Mouse (Mus musculus): Measurements from ENCODE around the gene Vegfd. TPM values are rescaled to one million over a fixed set of nuclear protein-coding genes. Genes with fewer than 3 reads are reported as not detected.

Gene Vegfd
- polyA plus RNA-seq, 1 experiment from 2014 or later, result 1.2 TPM

GRCm38 (mm10) chrX:164348937-164349336 is 24.2 kb upstream of the Vegfd start:
- 75% methylated on average over 3 of the region's 3 CpGs for WGBS
- ATAC-seq, result no peak

GRCm38 (mm10) chrX:164365153-164365865 is 7.9 kb upstream of the Vegfd start:
- ATAC-seq, result no peak
- Histone ChIP-seq H3K9ac (ENCODE audit: low read depth, low read length) (no peak overlapping the region), H3K4me3 (ENCODE audit: low read depth, low read length) (no peak overlapping the region), H3K4me1 (replicated peaks; ENCODE audit: control insufficient read depth, insufficient read depth, low read length) (no peaks in the 10 kb centered on the region), H3K27ac (ENCODE audit: low read depth, low read length) (no peak overlapping the region), H3K4me2 (replicated peaks; ENCODE audit: low read depth) (no peak overlapping the region), H3K27me3 (replicated peaks; ENCODE audit: control insufficient read depth, insufficient read depth, low read length) (no peaks in the 10 kb centered on the region), H3K36me3 (ENCODE audit: control insufficient read depth, insufficient read depth) (no peaks in the 10 kb centered on the region), H3K9me3 (ENCODE audit: control insufficient read depth) (no peaks in the 10 kb centered on the region)
- 81% methylated on average over 4 of the region's 4 CpGs for WGBS
- no peak for TF ChIP-seq CTCF (IDR thresholded peaks at IDR 0.05; ENCODE audit: low read depth)

More at GRCm38 (mm10) chrX:164348937-164349336, 24.2 kb upstream of the Vegfd start:
- Histone ChIP-seq H3K27me3 (replicated peaks; ENCODE audit: control insufficient read depth, insufficient read depth, low read length) (no peaks in the 10 kb centered on the region), H3K4me1 (replicated peaks; ENCODE audit: control insufficient read depth, insufficient read depth, low read length) (no peaks in the 10 kb centered on the region), H3K9me3 (ENCODE audit: control insufficient read depth) (no peaks in the 10 kb centered on the region), H3K27ac (ENCODE audit: low read depth, low read length) (no peak overlapping the region), H3K4me2 (replicated peaks; ENCODE audit: low read depth) (no peak overlapping the region), H3K9ac (ENCODE audit: low read depth, low read length) (no peak overlapping the region), H3K36me3 (ENCODE audit: control insufficient read depth, insufficient read depth) (no peaks in the 10 kb centered on the region), H3K4me3 (ENCODE audit: low read depth, low read length) (no peak overlapping the region)
- no peak for TF ChIP-seq CTCF (IDR thresholded peaks at IDR 0.05; ENCODE audit: low read depth)

GRCm38 (mm10) chrX:164370576-164370975 is 2.6 kb upstream of the Vegfd start:
- no peak overlapping the region for H3K4me2 ChIP-seq (replicated peaks; ENCODE audit: low read depth)
- no peaks in the 10 kb centered on the region for H3K9me3 ChIP-seq (ENCODE audit: control insufficient read depth)
- no peak overlapping the region for H3K4me3 ChIP-seq (ENCODE audit: low read depth, low read length)
- no peak for TF ChIP-seq CTCF (IDR thresholded peaks at IDR 0.05; ENCODE audit: low read depth)
- no peak overlapping the region for H3K27ac ChIP-seq (ENCODE audit: low read depth, low read length)
- no peaks in the 10 kb centered on the region for H3K36me3 ChIP-seq (ENCODE audit: control insufficient read depth, insufficient read depth)
- no peak for ATAC-seq
- no peaks in the 10 kb centered on the region for H3K27me3 ChIP-seq (replicated peaks; ENCODE audit: control insufficient read depth, insufficient read depth, low read length)
- 72% methylated on average over 3 of the region's 3 CpGs for WGBS
- H3K9ac ChIP-seq (ENCODE audit: low read depth, low read length), result no peak overlapping the region
- H3K4me1 ChIP-seq (replicated peaks; ENCODE audit: control insufficient read depth, insufficient read depth, low read length), result no peaks in the 10 kb centered on the region

- H3K9ac ChIP-seq (ENCODE audit: low read depth, low read length), result no peak overlapping the region
- no peaks in the 10 kb centered on the region for H3K36me3 ChIP-seq (ENCODE audit: control insufficient read depth, insufficient read depth)
- no peak overlapping the region for H3K27ac ChIP-seq (ENCODE audit: low read depth, low read length)
- no peak overlapping the region for H3K4me2 ChIP-seq (replicated peaks; ENCODE audit: low read depth)
- H3K9me3 ChIP-seq (ENCODE audit: control insufficient read depth), result no peaks in the 10 kb centered on the region
- H3K4me3 ChIP-seq (ENCODE audit: low read depth, low read length), result no peak overlapping the region
- no peak for ATAC-seq
- H3K4me1 ChIP-seq (replicated peaks; ENCODE audit: control insufficient read depth, insufficient read depth, low read length), result no peaks in the 10 kb centered on the region
- WGBS, result 57% methylated on average over 5 of the region's 5 CpGs
- no peaks in the 10 kb centered on the region for H3K27me3 ChIP-seq (replicated peaks; ENCODE audit: control insufficient read depth, insufficient read depth, low read length)
- TF ChIP-seq CTCF (IDR thresholded peaks at IDR 0.05; ENCODE audit: low read depth), result peak; percentile 42
These were observed 1.4 kb downstream of the Vegfd start for GRCm38 (mm10) chrX:164374586-164374985.

GRCm38 (mm10) chrX:164379721-164380120 is 6.5 kb downstream of the Vegfd start:
- H3K27ac ChIP-seq (ENCODE audit: low read depth, low read length), result no peak overlapping the region
- TF ChIP-seq CTCF (IDR thresholded peaks at IDR 0.05; ENCODE audit: low read depth), result no peak
- H3K36me3 ChIP-seq (ENCODE audit: control insufficient read depth, insufficient read depth), result no peaks in the 10 kb centered on the region
- H3K27me3 ChIP-seq (replicated peaks; ENCODE audit: control insufficient read depth, insufficient read depth, low read length), result no peaks in the 10 kb centered on the region
- H3K9ac ChIP-seq (ENCODE audit: low read depth, low read length), result no peak overlapping the region
- H3K4me1 ChIP-seq (replicated peaks; ENCODE audit: control insufficient read depth, insufficient read depth, low read length), result no peaks in the 10 kb centered on the region
- no peaks in the 10 kb centered on the region for H3K9me3 ChIP-seq (ENCODE audit: control insufficient read depth)
- H3K4me3 ChIP-seq (ENCODE audit: low read depth, low read length), result no peak overlapping the region
- ATAC-seq, result no peak
- WGBS, result 70% methylated on average over 4 of the region's 4 CpGs
- H3K4me2 ChIP-seq (replicated peaks; ENCODE audit: low read depth), result no peak overlapping the region

GRCm38 (mm10) chrX:164381618-164382408 is 8.6 kb downstream of the Vegfd start:
- Histone ChIP-seq H3K9ac (ENCODE audit: low read depth, low read length) (no peak overlapping the region), H3K4me2 (replicated peaks; ENCODE audit: low read depth) (peak overlapping the region; percentile 71), H3K36me3 (ENCODE audit: control insufficient read depth, insufficient read depth) (no peaks in the 10 kb centered on the region), H3K27me3 (replicated peaks; ENCODE audit: control insufficient read depth, insufficient read depth, low read length) (no peaks in the 10 kb centered on the region), H3K9me3 (ENCODE audit: control insufficient read depth) (no peaks in the 10 kb centered on the region), H3K4me1 (replicated peaks; ENCODE audit: control insufficient read depth, insufficient read depth, low read length) (no peaks in the 10 kb centered on the region), H3K27ac (ENCODE audit: low read depth, low read length) (no peak overlapping the region), H3K4me3 (ENCODE audit: low read depth, low read length) (peak overlapping the region; percentile 33)
- WGBS, result 15% methylated on average over 32 of the region's 33 CpGs
- no peak for TF ChIP-seq CTCF (IDR thresholded peaks at IDR 0.05; ENCODE audit: low read depth)
- ATAC-seq, result peak; percentile 81
